In genomic region chr2:61759234-61759855, GRCm38 (mm10) we compare ENCODE assay signal across 23 mouse cellular contexts. TPM values are rescaled to one million over a fixed set of nuclear protein-coding genes. Genes with fewer than 3 reads are reported as not detected.
DNase-seq lines count a peak whose midpoint lies in the region; ATAC-seq lines count a peak whose summit lies in the region.
"Had no signal": no experiment of that assay in that cellular context is flagged by ENCODE, and none has a peak within 500 bp of the region (broad histone marks: within the 10 kb centered on the region; RNA-seq: fewer than 3 reads in every experiment).

No protein-coding gene starts in this region.

- H3K4me1 ChIP-seq in midbrain, embryonic 11.5 days (ENCODE audit: control insufficient read depth, insufficient read depth, low read length), result no peaks in the 10 kb centered on the region
- H3K4me1 ChIP-seq in midbrain, embryonic 10.5 days, result peaks cover 3% of the 10 kb centered on the region; the same call in 1 of the 2 replicates
- H3K4me1 ChIP-seq in liver, embryonic 15.5 days (replicated peaks), result peaks cover 27% of the 10 kb centered on the region
- H3K4me1 ChIP-seq: embryonic facial prominence, embryonic 15.5 days; hindbrain, embryonic 15.5 days had no signal

- peak; percentile 66 for DNase-seq in midbrain, embryonic 11.5 days (ENCODE audit: low spot score, missing footprints)
- DNase-seq in midbrain, embryonic 10.5 days (ENCODE audit: low spot score), result no peak
- no peak for DNase-seq in adrenal gland, postnatal 36 days
- no peak for DNase-seq in urinary bladder, adult 2 months (ENCODE audit: low spot score)
- no peak for DNase-seq in embryo, embryonic 11 days
- DNase-seq: adrenal gland, postnatal 10 days; cerebellum, adult 11 months; cerebellum, adult 9-11 months; gastrocnemius, postnatal 10 days; heart, adult 2 months had no signal

- no peaks in the 10 kb centered on the region for H3K36me3 ChIP-seq in midbrain, embryonic 11.5 days (ENCODE audit: control insufficient read depth, insufficient read depth, low read length)
- no peaks in the 10 kb centered on the region for H3K36me3 ChIP-seq in midbrain, embryonic 10.5 days
- H3K36me3 ChIP-seq in liver, embryonic 15.5 days (replicated peaks), result 0 out of 2 replicates have a peak, but pooled peaks cover 11% of the 10 kb centered on the region
- H3K36me3 ChIP-seq: embryonic facial prominence, embryonic 15.5 days; heart, embryonic 15.5 days; hindbrain, embryonic 15.5 days had no signal

- H3K9ac ChIP-seq in midbrain, embryonic 11.5 days (ENCODE audit: low read length), result no peak overlapping the region
- H3K9ac ChIP-seq in liver, embryonic 15.5 days, result no peak overlapping the region
- H3K9ac ChIP-seq: embryonic facial prominence, embryonic 15.5 days; forebrain, embryonic 12.5 days; heart, embryonic 15.5 days; hindbrain, embryonic 15.5 days had no signal

- H3K4me2 ChIP-seq in midbrain, embryonic 11.5 days, result no peak overlapping the region
- H3K4me2 ChIP-seq in liver, embryonic 15.5 days, result peak overlapping the region; percentile 17; the same call in 1 of the 2 replicates
- H3K4me2 ChIP-seq: embryonic facial prominence, embryonic 15.5 days; forebrain, embryonic 12.5 days; heart, embryonic 11.5 days; heart, embryonic 15.5 days; hindbrain, embryonic 15.5 days had no signal

- H3K27me3 ChIP-seq in midbrain, embryonic 11.5 days (ENCODE audit: control insufficient read depth, insufficient read depth, low read length), result no peaks in the 10 kb centered on the region
- no peaks in the 10 kb centered on the region for H3K27me3 ChIP-seq in midbrain, embryonic 10.5 days (ENCODE audit: low read depth, poor library complexity, severe bottlenecking)
- no peaks in the 10 kb centered on the region for H3K27me3 ChIP-seq in liver, embryonic 15.5 days
- H3K27me3 ChIP-seq: embryonic facial prominence, embryonic 15.5 days; forebrain, embryonic 12.5 days; heart, embryonic 15.5 days; hindbrain, embryonic 15.5 days had no signal

- ATAC-seq in midbrain, embryonic 11.5 days (ENCODE audit: low FRiP score), result no peak
- ATAC-seq in erythroid progenitor cell, adult 5-6 weeks (replicated peaks; ENCODE audit: low FRiP score, poor library complexity, severe bottlenecking), result peak; percentile 69
- peak; percentile 67 for ATAC-seq in liver, embryonic 15.5 days (ENCODE audit: insufficient read depth)
- ATAC-seq in megakaryocyte-erythroid progenitor cell, adult 5-6 weeks (replicated peaks; ENCODE audit: low FRiP score, low TSS enrichment, poor library complexity, severe bottlenecking), result peak; percentile 31
- ATAC-seq: forebrain, embryonic 16.5 days; inflammation-experienced regulatory T-cells, adult 6 months had no signal

- H3K27ac ChIP-seq in midbrain, embryonic 11.5 days (ENCODE audit: low read depth, low read length), result no peak overlapping the region
- H3K27ac ChIP-seq in midbrain, embryonic 10.5 days (replicated peaks), result no peak overlapping the region
- peak overlapping the region; percentile 64 for H3K27ac ChIP-seq in liver, embryonic 15.5 days (replicated peaks)
- H3K27ac ChIP-seq: embryonic facial prominence, embryonic 15.5 days; forebrain, embryonic 12.5 days; heart, adult 2 months; heart, embryonic 15.5 days; hindbrain, embryonic 15.5 days had no signal

- WGBS in midbrain, embryonic 11.5 days, result 87% methylated on average over 5 of the region's 5 CpGs
- 86% methylated on average over 5 of the region's 5 CpGs for WGBS in midbrain, embryonic 10.5 days
- WGBS in liver, embryonic 15.5 days (ENCODE audit: insufficient replicate concordance), result 75% methylated on average over 5 of the region's 5 CpGs

- no peaks in the 10 kb centered on the region for H3K9me3 ChIP-seq in midbrain, embryonic 11.5 days (ENCODE audit: control insufficient read depth, low read length)
- no peaks in the 10 kb centered on the region for H3K9me3 ChIP-seq in midbrain, embryonic 10.5 days (replicated peaks)
- no peaks in the 10 kb centered on the region for H3K9me3 ChIP-seq in liver, embryonic 15.5 days (replicated peaks)
- H3K9me3 ChIP-seq: embryonic facial prominence, embryonic 15.5 days; forebrain, embryonic 12.5 days; heart, embryonic 15.5 days; hindbrain, embryonic 15.5 days had no signal

- no peak overlapping the region for H3K4me3 ChIP-seq in midbrain, embryonic 11.5 days (ENCODE audit: low read depth, low read length)
- H3K4me3 ChIP-seq in midbrain, embryonic 10.5 days, result no peak overlapping the region
- H3K4me3 ChIP-seq in liver, embryonic 15.5 days (replicated peaks), result no peak overlapping the region
- H3K4me3 ChIP-seq: embryonic facial prominence, embryonic 15.5 days; forebrain, embryonic 12.5 days; heart, adult 2 months; heart, embryonic 15.5 days; hindbrain, embryonic 15.5 days had no signal

RNA-seq across cellular contexts. Expression of gene Tbr1, which starts 43.4 kb away (rescaled TPM):
- 0.52 and 2.1 TPM in 2 replicates for polyA plus RNA-seq in midbrain, embryonic 11.5 days (2014; fragmentation: Nextera tagmentation; extraction: Ambion mirVana)
- 0.23 and 0.26 TPM in 2 replicates for polyA plus RNA-seq in midbrain, embryonic 10.5 days (2016; fragmentation: Nextera tagmentation; extraction: Ambion mirVana)
- total RNA-seq in erythroid progenitor cell, adult 5-6 weeks (2015; ENCODE audit: low replicate concordance), result not detected in 2 replicates
- not detected in 2 replicates for total RNA-seq in erythroid progenitor cell, adult 5-6 weeks (2017; ENCODE audit: low replicate concordance)
- polyA plus RNA-seq in liver, embryonic 15.5 days (2015; fragmentation: Nextera tagmentation; extraction: Ambion mirVana), result 0.03 TPM in 1 of 2 replicates, not detected in the other
- 0.55 TPM in 1 of 2 replicates, not detected in the other for total RNA-seq in megakaryocyte-erythroid progenitor cell, adult 5-6 weeks (2014; fragmentation: Nextera tagmentation)
- 0.19 and 1.1 TPM in 2 replicates for total RNA-seq in megakaryocyte-erythroid progenitor cell, adult 5-6 weeks (2017)
- not detected for total RNA-seq in adrenal gland, postnatal 36 days (2021)
- polyA plus RNA-seq in urinary bladder, adult 2 months (2012; rRNA removed), result 0.03 TPM in 1 of 2 replicates, not detected in the other
- total RNA-seq: heart, postnatal 25 days; MEL had no signal
- polyA plus RNA-seq: heart, adult 2 months; hindbrain, embryonic 11.5 days; inflammation-experienced regulatory T-cells, adult 6 months had no signal

RNA-seq across cellular contexts. Expression of gene Psmd14, which starts 47.9 kb away (rescaled TPM):
- polyA plus RNA-seq in midbrain, embryonic 11.5 days (2014; fragmentation: Nextera tagmentation; extraction: Ambion mirVana), result 269 and 271 TPM in 2 replicates
- polyA plus RNA-seq in midbrain, embryonic 10.5 days (2016; fragmentation: Nextera tagmentation; extraction: Ambion mirVana), result 259 and 271 TPM in 2 replicates
- total RNA-seq in erythroid progenitor cell, adult 5-6 weeks (2015; ENCODE audit: low replicate concordance), result 126 and 128 TPM in 2 replicates
- 66.0 and 108 TPM in 2 replicates for total RNA-seq in erythroid progenitor cell, adult 5-6 weeks (2017; ENCODE audit: low replicate concordance)
- polyA plus RNA-seq in liver, embryonic 15.5 days (2015; fragmentation: Nextera tagmentation; extraction: Ambion mirVana), result 96.6 and 108 TPM in 2 replicates
- total RNA-seq in megakaryocyte-erythroid progenitor cell, adult 5-6 weeks (2014; fragmentation: Nextera tagmentation), result 199 and 212 TPM in 2 replicates
- 214 and 241 TPM in 2 replicates for total RNA-seq in megakaryocyte-erythroid progenitor cell, adult 5-6 weeks (2017)
- total RNA-seq in adrenal gland, postnatal 36 days (2021), result 100 to 1,000 TPM in 1 of 2 experiments, 10 to 100 TPM in 1; 97.0 to 112 TPM
- 54.5 and 54.6 TPM in 2 replicates for polyA plus RNA-seq in urinary bladder, adult 2 months (2012; rRNA removed)
